Mouse (Mus musculus): ENCODE results near the gene Gpr132.

The Gpr132 gene

GRCm38 (mm10) chr12:112868178-112869087, at the start of gene Gpr132:
Gpr132 (minus strand) TSS chr12:112868228.
- in situ Hi-C loops (cut with MboI; ENCODE audit: unreplicated experiment in 2 of 2): no loop called here

- in situ Hi-C loops (cut with MboI; ENCODE audit: unreplicated experiment in 2 of 2): no loop called here
Measured at GRCm38 (mm10) chr12:112917486-112917885, 49.5 kb upstream of the Gpr132 start.

- in situ Hi-C loops (cut with MboI; ENCODE audit: unreplicated experiment in 2 of 2): no loop called here
Measured at GRCm38 (mm10) chr12:112916698-112917400, 48.8 kb upstream of the Gpr132 start.

GRCm38 (mm10) chr12:112915587-112915986, 47.6 kb upstream of the Gpr132 start:
- in situ Hi-C loops (cut with MboI; ENCODE audit: unreplicated experiment in 2 of 2): no loop called here

- in situ Hi-C loops (cut with MboI; ENCODE audit: unreplicated experiment in 2 of 2): no loop called here
Measured at GRCm38 (mm10) chr12:112914527-112914926, 46.5 kb upstream of the Gpr132 start.

DNA sequence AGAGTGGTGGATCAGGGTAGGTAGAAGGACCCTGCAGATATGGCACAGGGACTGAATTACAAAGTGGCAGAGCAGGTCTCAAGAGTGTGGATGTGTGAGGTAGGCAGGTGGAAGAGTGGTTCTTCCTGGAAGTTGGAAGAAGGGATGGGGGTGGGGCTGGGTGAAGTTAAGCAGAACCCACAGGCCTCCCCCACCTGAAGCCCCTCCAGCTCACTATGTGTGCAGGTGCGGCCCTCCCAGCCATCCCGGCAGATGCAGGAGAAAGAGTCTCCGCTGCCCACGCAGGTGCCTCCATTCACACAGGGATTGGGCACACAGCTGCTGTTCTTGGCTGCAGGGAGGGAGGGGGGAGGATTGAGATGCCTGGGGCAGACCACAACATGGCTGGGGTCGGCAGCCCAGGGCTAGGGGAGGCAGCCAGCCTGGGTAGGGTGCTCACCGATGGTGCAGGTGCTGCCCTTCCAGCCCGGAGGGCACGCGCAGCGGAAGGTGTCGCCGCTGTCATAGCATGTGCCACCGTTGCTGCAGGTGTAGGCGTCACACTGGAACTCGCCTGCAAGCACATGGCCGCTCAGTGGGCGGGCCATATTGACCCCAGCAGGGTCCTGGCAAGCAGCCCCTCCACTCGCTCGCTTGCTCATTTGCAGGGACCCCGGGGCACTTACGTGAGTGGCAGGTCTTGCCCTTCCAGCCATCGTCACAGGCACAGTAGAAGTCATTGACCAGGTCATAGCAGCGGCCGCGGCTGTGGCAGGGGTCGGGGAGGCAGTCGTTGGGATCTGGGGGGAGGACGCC, 45.1 kb upstream of the Gpr132 start:
- in situ Hi-C loops (cut with MboI; ENCODE audit: unreplicated experiment in 2 of 2): no loop called here

DNA sequence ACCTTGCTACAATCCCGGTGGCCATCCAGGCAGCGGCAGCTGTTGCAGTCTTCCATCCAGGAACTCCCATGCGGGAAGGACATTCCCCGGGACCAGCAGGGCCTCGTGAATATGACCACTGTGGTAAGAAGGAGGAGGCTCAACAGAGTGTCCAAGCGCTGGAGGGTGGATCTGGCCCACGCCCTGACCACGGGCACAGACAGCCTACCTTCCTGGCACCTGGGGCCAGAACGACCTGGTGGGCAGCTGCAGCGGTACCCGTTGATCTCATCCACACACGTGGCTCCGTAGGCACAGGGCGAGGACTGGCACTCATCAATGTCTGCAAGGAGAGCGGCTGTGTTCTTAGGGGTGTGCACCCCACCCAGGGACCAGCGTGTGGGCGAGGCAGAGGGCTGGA, 43.7 kb upstream of the Gpr132 start:
- in situ Hi-C loops (cut with MboI; ENCODE audit: unreplicated experiment in 2 of 2): no loop called here

GRCm38 (mm10) chr12:112908991-112909390, 41.0 kb upstream of the Gpr132 start:
- in situ Hi-C loops (cut with MboI; ENCODE audit: unreplicated experiment in 2 of 2): no loop called here

- in situ Hi-C loops (cut with MboI; ENCODE audit: unreplicated experiment in 2 of 2): no loop called here
Measured at GRCm38 (mm10) chr12:112905001-112905400, 37.0 kb upstream of the Gpr132 start.

DNA sequence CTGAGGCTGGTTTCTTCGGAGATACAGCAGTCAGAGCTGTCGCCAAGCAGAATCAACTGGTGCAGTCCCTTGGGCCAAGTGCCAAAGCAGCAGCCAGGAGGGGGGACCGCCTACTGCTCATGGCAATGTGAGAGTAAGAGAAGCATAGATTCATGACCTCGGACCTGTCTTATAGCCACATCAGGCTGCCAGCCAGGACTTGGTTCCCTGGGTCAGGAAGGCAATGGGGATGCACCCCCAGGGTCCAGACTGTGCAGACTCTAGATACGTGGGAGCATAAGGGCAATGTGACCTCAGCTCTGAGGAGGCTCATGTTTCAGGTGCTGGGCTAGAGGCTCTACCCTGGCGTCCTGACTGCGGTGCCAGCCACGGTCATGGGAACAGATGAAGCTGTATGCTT, 35.9 kb upstream of the Gpr132 start:
- in situ Hi-C loops (cut with MboI; ENCODE audit: unreplicated experiment in 2 of 2): no loop called here

DNA sequence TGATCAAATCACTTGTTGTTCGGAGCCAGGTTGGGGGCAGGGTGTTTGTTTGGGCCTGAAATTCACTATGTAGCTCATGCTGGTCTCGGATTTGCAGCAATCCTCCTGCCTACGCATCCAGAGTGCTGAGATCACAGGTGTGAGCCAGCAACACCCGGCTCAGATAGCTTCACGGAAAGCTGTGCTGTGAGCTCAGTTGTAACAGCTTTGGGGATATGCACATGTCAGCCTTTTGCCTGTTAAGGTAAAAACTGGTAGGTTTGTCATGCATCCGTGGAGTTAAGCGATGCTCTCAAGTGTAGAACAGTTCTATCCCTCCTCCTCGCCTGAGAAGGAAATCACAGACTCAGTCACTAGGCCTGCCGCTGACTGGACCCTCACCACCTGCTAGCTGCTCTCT, 32.6 kb upstream of the Gpr132 start:
- in situ Hi-C loops (cut with MboI; ENCODE audit: unreplicated experiment in 2 of 2): no loop called here

GRCm38 (mm10) chr12:112898960-112899359, 30.9 kb upstream of the Gpr132 start:
- in situ Hi-C loops (cut with MboI; ENCODE audit: unreplicated experiment in 2 of 2): no loop called here

GRCm38 (mm10) chr12:112898351-112898750, 30.3 kb upstream of the Gpr132 start:
- in situ Hi-C loops (cut with MboI; ENCODE audit: unreplicated experiment in 2 of 2): no loop called here

- in situ Hi-C loops (cut with MboI; ENCODE audit: unreplicated experiment in 2 of 2): no loop called here
Measured at GRCm38 (mm10) chr12:112897522-112898212, 29.6 kb upstream of the Gpr132 start.

- in situ Hi-C loops (cut with MboI; ENCODE audit: unreplicated experiment in 2 of 2): no loop called here
Measured at GRCm38 (mm10) chr12:112894969-112895368, 26.9 kb upstream of the Gpr132 start.

DNA sequence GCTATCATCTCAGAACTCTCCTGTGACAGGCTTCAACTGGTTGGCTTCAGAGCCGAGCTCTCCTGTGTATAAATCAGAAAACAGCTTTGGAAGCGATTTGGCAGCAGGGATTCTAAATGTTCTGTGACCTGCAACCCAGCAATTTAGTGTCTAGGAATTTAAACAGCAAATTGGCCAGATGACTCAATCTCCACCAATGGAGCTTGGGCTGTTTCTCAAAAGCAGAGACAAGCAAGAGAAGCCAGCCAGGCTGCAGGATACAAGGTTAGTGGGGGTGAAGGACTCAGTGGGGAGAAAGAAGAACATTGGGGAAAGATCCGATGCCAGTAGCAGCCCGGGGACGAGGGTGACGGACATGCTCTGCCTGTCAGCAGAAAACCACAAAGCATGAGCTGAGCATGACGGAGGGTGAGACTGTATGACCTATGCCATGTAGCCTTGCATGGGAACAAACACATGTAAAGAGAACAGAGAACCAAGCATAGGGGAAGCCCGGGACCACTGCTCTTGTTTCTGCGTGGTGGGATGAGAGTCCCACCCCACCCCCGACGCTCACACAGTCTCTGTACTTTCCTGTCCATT, 26.4 kb upstream of the Gpr132 start:
- in situ Hi-C loops (cut with MboI; ENCODE audit: unreplicated experiment in 2 of 2): no loop called here

- in situ Hi-C loops (cut with MboI; ENCODE audit: unreplicated experiment in 2 of 2): no loop called here
Measured at GRCm38 (mm10) chr12:112885465-112885864, 17.4 kb upstream of the Gpr132 start.

GRCm38 (mm10) chr12:112881301-112881815, 13.3 kb upstream of the Gpr132 start:
- in situ Hi-C loops (cut with MboI; ENCODE audit: unreplicated experiment in 2 of 2): no loop called here

GRCm38 (mm10) chr12:112880661-112881060, 12.6 kb upstream of the Gpr132 start:
- in situ Hi-C loops (cut with MboI; ENCODE audit: unreplicated experiment in 2 of 2): no loop called here

GRCm38 (mm10) chr12:112879731-112880130, 11.7 kb upstream of the Gpr132 start:
- in situ Hi-C loops (cut with MboI; ENCODE audit: unreplicated experiment in 2 of 2): loop anchor here (5.0 kb wide), 3 partner anchors 58 to 123 kb away; partner anchors contain the start of genes Brf1 (in 1 of the 2) and Nudt14 (in 1 of the 2)
